Mouse (Mus musculus) adrenal gland, postnatal 10 days (tissue): ENCODE results near the gene Wwox. TPM values are rescaled to one million over a fixed set of nuclear protein-coding genes. Genes with fewer than 3 reads are reported as not detected.

ENCODE experiments used
- DNase-seq: peaks from one replicate; pipeline ENCODE4 v3.0.0; 2021; ENCODE audit warnings: mixed read lengths
- total RNA-seq, 2 experiments: library from RNA; stranded (reverse); gene quantifications; 2 replicates each; pipeline ENCODE4 v1.2.3; 2021

Gene Wwox
- total RNA-seq, 2 experiments from 2014 or later, result 20.8 to 28.4 TPM

- DNase-seq, result peak; percentile 88
Observed at GRCm38 (mm10) chr8:114971378-114971777, 531.9 kb downstream of the Wwox start.

GRCm38 (mm10) chr8:114973002-114973461 is 533.6 kb downstream of the Wwox start:
- DNase-seq, result no peak

GRCm38 (mm10) chr8:114974336-114974950 is 535.0 kb downstream of the Wwox start:
- no peak for DNase-seq

GRCm38 (mm10) chr8:114977746-114978145 is 538.3 kb downstream of the Wwox start:
- DNase-seq, result peak; percentile 29

- DNase-seq, result no peak
Observed at GRCm38 (mm10) chr8:114978206-114978960, 538.9 kb downstream of the Wwox start.

GRCm38 (mm10) chr8:114979671-114980070 is 540.2 kb downstream of the Wwox start:
- DNase-seq, result no peak

GRCm38 (mm10) chr8:114982762-114983161 is 543.3 kb downstream of the Wwox start:
- no peak for DNase-seq

GRCm38 (mm10) chr8:114984500-114984899 is 545.0 kb downstream of the Wwox start:
- no peak for DNase-seq

GRCm38 (mm10) chr8:114985996-114986395 is 546.5 kb downstream of the Wwox start:
- no peak for DNase-seq

GRCm38 (mm10) chr8:114986971-114987370 is 547.5 kb downstream of the Wwox start:
- DNase-seq, result no peak

GRCm38 (mm10) chr8:114990865-114991613 is 551.6 kb downstream of the Wwox start:
- no peak for DNase-seq

GRCm38 (mm10) chr8:115000736-115001135 is 561.3 kb downstream of the Wwox start:
- DNase-seq, result peak; percentile 28

GRCm38 (mm10) chr8:115005021-115005420 is 565.6 kb downstream of the Wwox start:
- DNase-seq, result peak; percentile 53

- peak; percentile 55 for DNase-seq
Observed at GRCm38 (mm10) chr8:115006561-115006960, 567.1 kb downstream of the Wwox start.

GRCm38 (mm10) chr8:115007280-115007679 is 567.8 kb downstream of the Wwox start:
- DNase-seq, result no peak

- DNase-seq, result peak; percentile 45
Observed at GRCm38 (mm10) chr8:115008624-115009620, 569.5 kb downstream of the Wwox start.

- DNase-seq, result no peak
Observed at GRCm38 (mm10) chr8:115009897-115010768, 570.7 kb downstream of the Wwox start.

GRCm38 (mm10) chr8:115010769-115011073 is 571.3 kb downstream of the Wwox start:
- DNase-seq, result no peak

- DNase-seq, result no peak
Observed at GRCm38 (mm10) chr8:115019661-115020060, 580.2 kb downstream of the Wwox start.

- DNase-seq, result peak; percentile 32
Observed at GRCm38 (mm10) chr8:115021731-115022130, 582.3 kb downstream of the Wwox start.

- DNase-seq, result no peak
Observed at GRCm38 (mm10) chr8:115024062-115024461, 584.6 kb downstream of the Wwox start.
